Mouse (Mus musculus): Measurements from ENCODE around the gene Lrrc23. TPM values are rescaled to one million over a fixed set of nuclear protein-coding genes. Genes with fewer than 3 reads are reported as not detected.

The Lrrc23 gene
- polyA plus RNA-seq (2012; rRNA removed; ENCODE audit: low replicate concordance), result 1.9 and 2.1 TPM in 2 replicates

GRCm38 (mm10) chr6:124779222-124779983 lies at the start of gene Lrrc23:
Lrrc23 (minus strand) TSS chr6:124779727.

GRCm38 (mm10) chr6:124813933-124814332 lies 34.4 kb upstream of the Lrrc23 start, which contains the start of gene Tpi1:
Tpi1 (minus strand) TSS chr6:124814296.

GRCm38 (mm10) chr6:124808358-124809012 lies 29.0 kb upstream of the Lrrc23 start, which contains the start of gene Spsb2:
Spsb2 (plus strand) TSS chr6:124808661.

GRCm38 (mm10) chr6:124769101-124769765 lies 10.3 kb downstream of the Lrrc23 start, which contains the start of gene Eno2:
Eno2 (minus strand) TSS chr6:124769673.

GRCm38 (mm10) chr6:124755831-124756595 lies 23.5 kb downstream of the Lrrc23 start, which contains the start of the genes Gm45234 and Atn1:
Gm45234 (minus strand) TSS chr6:124756021.
Atn1 (minus strand) TSS chr6:124756524.

GRCm38 (mm10) chr6:124740888-124741761 lies 38.4 kb downstream of the Lrrc23 start, which contains the start of gene Grcc10:
Grcc10 (minus strand) TSS chr6:124741374.

GRCm38 (mm10) chr6:124738511-124739023 lies 41.0 kb downstream of the Lrrc23 start, which contains the start of gene Ptpn6:
Ptpn6 (minus strand) TSS chr6:124738714.

Other genes starting within 250 kb of the Lrrc23 start
- 250 and 335 TPM in 2 replicates for gene C1s1, start 237.4 kb downstream of the Lrrc23 start, polyA plus RNA-seq (2012; rRNA removed; ENCODE audit: low replicate concordance)
- 0.17 and 0.24 TPM in 2 replicates for gene C1rb, start 209.4 kb downstream of the Lrrc23 start, polyA plus RNA-seq (2012; rRNA removed; ENCODE audit: low replicate concordance)
- gene C1s2, start 143.6 kb downstream of the Lrrc23 start, polyA plus RNA-seq (2012; rRNA removed; ENCODE audit: low replicate concordance), result 0.20 and 0.77 TPM in 2 replicates
- gene Lpcat3, start 116.7 kb downstream of the Lrrc23 start, polyA plus RNA-seq (2012; rRNA removed; ENCODE audit: low replicate concordance), result 165 and 205 TPM in 2 replicates
- 43.9 and 76.9 TPM in 2 replicates for gene Emg1, start 67.5 kb downstream of the Lrrc23 start, polyA plus RNA-seq (2012; rRNA removed; ENCODE audit: low replicate concordance)
- 146 and 173 TPM in 2 replicates for gene Phb2, start 67.4 kb downstream of the Lrrc23 start, polyA plus RNA-seq (2012; rRNA removed; ENCODE audit: low replicate concordance)
- gene Ptpn6, start 41.0 kb downstream of the Lrrc23 start, polyA plus RNA-seq (2012; rRNA removed; ENCODE audit: low replicate concordance), result 11.4 and 26.9 TPM in 2 replicates
- gene Grcc10, start 38.4 kb downstream of the Lrrc23 start, polyA plus RNA-seq (2012; rRNA removed; ENCODE audit: low replicate concordance), result 190 and 330 TPM in 2 replicates
- gene Gm45234, start 23.7 kb downstream of the Lrrc23 start, polyA plus RNA-seq (2012; rRNA removed; ENCODE audit: low replicate concordance), result not detected in 2 replicates
- gene Atn1, start 23.2 kb downstream of the Lrrc23 start, polyA plus RNA-seq (2012; rRNA removed; ENCODE audit: low replicate concordance), result 35.1 and 76.7 TPM in 2 replicates
- 7.9 and 22.7 TPM in 2 replicates for gene Eno2, start 10.1 kb downstream of the Lrrc23 start, polyA plus RNA-seq (2012; rRNA removed; ENCODE audit: low replicate concordance)
- gene Spsb2, start 28.9 kb upstream of the Lrrc23 start, polyA plus RNA-seq (2012; rRNA removed; ENCODE audit: low replicate concordance), result 20.3 and 27.3 TPM in 2 replicates
- 546 and 1,076 TPM in 2 replicates for gene Tpi1, start 34.6 kb upstream of the Lrrc23 start, polyA plus RNA-seq (2012; rRNA removed; ENCODE audit: low replicate concordance)
- gene Usp5, start 49.8 kb upstream of the Lrrc23 start, polyA plus RNA-seq (2012; rRNA removed; ENCODE audit: low replicate concordance), result 112 and 133 TPM in 2 replicates
- 5.8 and 31.7 TPM in 2 replicates for gene Cdca3, start 49.8 kb upstream of the Lrrc23 start, polyA plus RNA-seq (2012; rRNA removed; ENCODE audit: low replicate concordance)
- 0.47 and 1.4 TPM in 2 replicates for gene Gnb3, start 60.5 kb upstream of the Lrrc23 start, polyA plus RNA-seq (2012; rRNA removed; ENCODE audit: low replicate concordance)
- 23.0 and 97.5 TPM in 2 replicates for gene P3h3, start 78.0 kb upstream of the Lrrc23 start, polyA plus RNA-seq (2012; rRNA removed; ENCODE audit: low replicate concordance)
- gene Gpr162, start 84.3 kb upstream of the Lrrc23 start, polyA plus RNA-seq (2012; rRNA removed; ENCODE audit: low replicate concordance), result 0.24 and 3.3 TPM in 2 replicates
- gene Cd4, start 108.5 kb upstream of the Lrrc23 start, polyA plus RNA-seq (2012; rRNA removed; ENCODE audit: low replicate concordance), result 0.79 and 2.4 TPM in 2 replicates
- 5.0 and 6.7 TPM in 2 replicates for gene Lag3, start 132.0 kb upstream of the Lrrc23 start, polyA plus RNA-seq (2012; rRNA removed; ENCODE audit: low replicate concordance)
- gene Ptms, start 140.4 kb upstream of the Lrrc23 start, polyA plus RNA-seq (2012; rRNA removed; ENCODE audit: low replicate concordance), result 1,311 and 1,715 TPM in 2 replicates
- gene Mlf2, start 151.7 kb upstream of the Lrrc23 start, polyA plus RNA-seq (2012; rRNA removed; ENCODE audit: low replicate concordance), result 398 and 422 TPM in 2 replicates
- gene Cops7a, start 185.8 kb upstream of the Lrrc23 start, polyA plus RNA-seq (2012; rRNA removed; ENCODE audit: low replicate concordance), result 192 and 221 TPM in 2 replicates
- gene Pianp, start 217.0 kb upstream of the Lrrc23 start, polyA plus RNA-seq (2012; rRNA removed; ENCODE audit: low replicate concordance), result 3.7 and 15.6 TPM in 2 replicates
- 49.1 and 77.6 TPM in 2 replicates for gene Zfp384, start 229.4 kb upstream of the Lrrc23 start, polyA plus RNA-seq (2012; rRNA removed; ENCODE audit: low replicate concordance)

Data from subcutaneous adipose tissue, adult 2 months (tissue).